Mouse (Mus musculus) forebrain, embryonic 11.5 days (tissue): ENCODE data around the gene Galr3. TPM values are rescaled to one million over a fixed set of nuclear protein-coding genes. Genes with fewer than 3 reads are reported as not detected.

ENCODE experiments used
- ATAC-seq: fragments of 200-750 bp; cut with Nextera tagmentation; replicated peaks from 2 replicates; pipeline ENCODE4 v1.8.0; 2017; ENCODE audit warnings: moderate TSS enrichment; ENCODE audit not compliant: low FRiP score
- DNase-seq: peaks from one replicate; pipeline ENCODE4 v3.0.0-alpha.2; 2017; ENCODE audit warnings: low spot score
- H3K27ac ChIP-seq: fragments of 300-500 bp; sonication (generic); 2 replicates; pipeline ENCODE4 v1.5.1; 2014; ENCODE audit warnings: low read depth, low read length
- H3K27me3 ChIP-seq: fragments of 300-500 bp; sonication (generic); 2 replicates; pipeline ENCODE4 v1.6.1; 2014; ENCODE audit warnings: mild to moderate bottlenecking, low read length, mixed read lengths; ENCODE audit not compliant: control insufficient read depth, insufficient read depth
- H3K36me3 ChIP-seq: fragments of 300-500 bp; sonication (generic); 2 replicates; pipeline ENCODE4 v1.6.1; 2014; ENCODE audit warnings: mild to moderate bottlenecking, low read length, moderate library complexity, mixed read lengths; ENCODE audit not compliant: control insufficient read depth, insufficient read depth
- H3K4me1 ChIP-seq: fragments of 300-500 bp; sonication (generic); replicated peaks from 2 replicates; pipeline ENCODE4 v1.6.1; 2014; ENCODE audit warnings: low read length, mixed read lengths; ENCODE audit not compliant: control insufficient read depth, insufficient read depth
- H3K4me2 ChIP-seq: fragments of 300-500 bp; sonication (generic); 2 replicates; pipeline ENCODE4 v1.6.1; 2014; ENCODE audit warnings: low read depth, mild to moderate bottlenecking, low read length, moderate library complexity, mixed read lengths; ENCODE audit not compliant: severe bottlenecking
- H3K4me3 ChIP-seq: fragments of 300-500 bp; sonication (generic); 2 replicates; pipeline ENCODE4 v1.5.1; 2014; ENCODE audit warnings: low read depth, low read length
- H3K9ac ChIP-seq: fragments of 300-500 bp; sonication (generic); 2 replicates; pipeline ENCODE4 v1.6.1; 2014; ENCODE audit warnings: low read length
- H3K9me3 ChIP-seq: fragments of 300-500 bp; sonication (generic); 2 replicates; pipeline ENCODE4 v1.6.1; 2016; ENCODE audit warnings: low read length, mixed read lengths; ENCODE audit not compliant: control insufficient read depth
- WGBS: fragments of 180-500 bp; shearing (Covaris S2); extraction: QIAGEN DNeasy Blood & Tissue Kit; methylation state at CpG from one replicate; pipeline ENCODE4 v1.1.7; 2014; 5-methylcytosine and 5-hydroxymethylcytosine counted together
- microRNA-seq: library from miRNA; unstranded; fragments of <30 nt; microRNA quantifications from one replicate; pipeline ENCODE4, GENCODE M21; 2016; ENCODE audit not compliant: insufficient number of aligned reads
- polyA plus RNA-seq: library from polyadenylated mRNA; unstranded; fragments of >200 nt; fragmentation: Nextera tagmentation; extraction: Ambion mirVana; gene quantifications from 2 replicates; pipeline ENCODE4 v1.2.1, GENCODE M21; 2014

The Galr3 gene
- polyA plus RNA-seq, 1 experiment from 2014 or later: not detected

DNA sequence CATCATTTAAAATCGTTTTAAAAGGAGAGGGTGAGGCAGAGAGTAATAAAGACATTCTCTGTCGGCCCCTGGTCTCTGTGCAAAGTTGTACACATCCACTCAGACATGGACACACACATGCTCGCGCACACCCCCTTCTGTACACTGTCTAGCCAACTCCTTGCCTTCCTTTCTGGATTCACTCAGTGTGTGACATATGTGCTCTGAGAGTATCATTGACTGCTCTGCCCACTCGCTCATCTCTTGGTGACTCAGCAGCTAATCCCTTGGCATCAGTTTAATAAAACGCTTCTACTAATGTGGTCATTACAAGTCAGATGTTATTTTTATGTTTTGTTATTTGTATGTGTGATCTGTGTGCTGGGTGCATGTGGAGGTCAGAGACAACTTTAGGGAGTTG, 50.6 kb downstream of the Galr3 start:
- H3K9me3 ChIP-seq: no peaks in the 10 kb centered on the region
- no peak overlapping the region for H3K9ac ChIP-seq
- H3K27me3 ChIP-seq: no peaks in the 10 kb centered on the region
- H3K4me1 ChIP-seq: no peaks in the 10 kb centered on the region
- peaks cover 17% of the 10 kb centered on the region; the same call in 1 of the 2 replicates for H3K36me3 ChIP-seq
- H3K27ac ChIP-seq: no peak overlapping the region
- DNase-seq: no peak
- no peak overlapping the region for H3K4me2 ChIP-seq
- no peak overlapping the region for H3K4me3 ChIP-seq
- ATAC-seq: no peak
- WGBS: 91% methylated on average over 6 of the region's 6 CpGs

Small RNA genes within 50 kb of the gene (microRNA-seq; reads per million reads assigned to microRNA genes)
- gene Mir6956: not detected

Other genes with a start within 250 kb of the Galr3 start
- gene Card10, start 238.8 kb upstream of the Galr3 start, polyA plus RNA-seq: 2.3 and 2.7 TPM in 2 replicates
- 9.6 and 10.4 TPM in 2 replicates for gene Cdc42ep1, start 199.3 kb upstream of the Galr3 start, polyA plus RNA-seq
- not detected in 2 replicates for gene Lgals2, start 186.4 kb upstream of the Galr3 start, polyA plus RNA-seq
- 45.0 and 47.8 TPM in 2 replicates for gene Gga1, start 164.7 kb upstream of the Galr3 start, polyA plus RNA-seq
- 0.13 TPM in 1 of 2 replicates, not detected in the other for gene Gm49510, start 142.2 kb upstream of the Galr3 start, polyA plus RNA-seq
- gene Sh3bp1, start 142.1 kb upstream of the Galr3 start, polyA plus RNA-seq: 15.8 and 17.3 TPM in 2 replicates
- 37.2 and 49.2 TPM in 2 replicates for gene Pdxp, start 128.0 kb upstream of the Galr3 start, polyA plus RNA-seq
- gene Lgals1, start 115.2 kb upstream of the Galr3 start, polyA plus RNA-seq: 279 and 319 TPM in 2 replicates
- gene Nol12, start 107.0 kb upstream of the Galr3 start, polyA plus RNA-seq: 56.8 and 62.6 TPM in 2 replicates
- 55.9 and 60.1 TPM in 2 replicates for gene Triobp, start 94.2 kb upstream of the Galr3 start, polyA plus RNA-seq
- gene H1f0, start 13.4 kb upstream of the Galr3 start, polyA plus RNA-seq: 349 and 396 TPM in 2 replicates
- gene Ankrd54, start 21.0 kb downstream of the Galr3 start, polyA plus RNA-seq: 61.6 and 67.1 TPM in 2 replicates
- gene Eif3l, start 33.3 kb downstream of the Galr3 start, polyA plus RNA-seq: 245 and 254 TPM in 2 replicates
- gene Micall1, start 67.0 kb downstream of the Galr3 start, polyA plus RNA-seq: 6.3 and 7.6 TPM in 2 replicates
- gene Polr2f, start 99.1 kb downstream of the Galr3 start, polyA plus RNA-seq: 378 and 386 TPM in 2 replicates
- 9.3 and 10.6 TPM in 2 replicates for gene 1700088E04Rik, start 99.4 kb downstream of the Galr3 start, polyA plus RNA-seq
- 1.3 and 1.4 TPM in 2 replicates for gene Sox10, start 123.4 kb downstream of the Galr3 start, polyA plus RNA-seq
- gene Pick1, start 187.3 kb downstream of the Galr3 start, polyA plus RNA-seq: 29.0 and 32.4 TPM in 2 replicates
- 0.31 and 0.41 TPM in 2 replicates for gene Gm49486, start 187.5 kb downstream of the Galr3 start, polyA plus RNA-seq
- 0.16 TPM in 1 of 2 replicates, not detected in the other for gene Slc16a8, start 212.9 kb downstream of the Galr3 start, polyA plus RNA-seq
- 1.3 and 4.2 TPM in 2 replicates for gene Baiap2l2, start 243.7 kb downstream of the Galr3 start, polyA plus RNA-seq